ENCODE assay signal across 20 mouse cellular contexts in genomic region chr5:111822882-111823281, GRCm38 (mm10).
A peak's percentile ranks its signal among the peaks of the same experiment; 100 is the strongest.
DNase-seq lines count a peak whose midpoint lies in the region; ATAC-seq lines count a peak whose summit lies in the region.
"Had no signal": no experiment of that assay in that cellular context is flagged by ENCODE, and none has a peak within 500 bp of the region (broad histone marks: within the 10 kb centered on the region; RNA-seq: fewer than 3 reads in every experiment).

No protein-coding gene starts in this region.

- intact Hi-C loops in left cerebral cortex, postnatal 36 days (cut with DNase I): no loop called here

- H3K9ac ChIP-seq in forebrain, embryonic 16.5 days (replicated peaks; ENCODE audit: low read depth, low read length): no peak overlapping the region
- no peak overlapping the region for H3K9ac ChIP-seq in lung, embryonic 15.5 days
- H3K9ac ChIP-seq in stomach, embryonic 15.5 days: no peak overlapping the region
- H3K9ac ChIP-seq: embryonic facial prominence, embryonic 12.5 days; hindbrain, embryonic 15.5 days; limb, embryonic 12.5 days; liver, embryonic 14.5 days; midbrain, embryonic 12.5 days had no signal

- DNase-seq in forebrain, embryonic 10.5 days (ENCODE audit: extremely low spot score, low spot score): no peak
- DNase-seq in lung, postnatal 36 days: no peak
- no peak for DNase-seq in embryonic facial prominence, embryonic 10.5 days (ENCODE audit: low spot score)
- DNase-seq in natural killer cell, adult 2 months (ENCODE audit: low spot score in 2 of 2): no peak
- DNase-seq in left cerebral cortex, postnatal 36 days (ENCODE audit: low spot score in 2 of 2): no peak
- DNase-seq: adrenal gland, postnatal 14 days; cerebellum, adult 11-12 months; cerebellum, postnatal 36 days; gastrocnemius, postnatal 14 days; kidney, adult 2 months; right cerebral cortex, adult 18-20 months; thymus, postnatal 25 days had no signal

- ATAC-seq in forebrain, embryonic 16.5 days: 0 out of 2 replicates have a peak, but pooled peaks have one; percentile 15
- peak; percentile 25; the same call in 1 of the 2 replicates for ATAC-seq in lung, embryonic 15.5 days (ENCODE audit: borderline replicate concordance, extremely low read depth, low FRiP score, low TSS enrichment)
- ATAC-seq in stomach, embryonic 15.5 days (ENCODE audit: insufficient read depth, low FRiP score, low read depth): no peak

- H3K9me3 ChIP-seq in forebrain, embryonic 16.5 days (ENCODE audit: control insufficient read depth, low read length): no peaks in the 10 kb centered on the region
- H3K9me3 ChIP-seq in forebrain, embryonic 10.5 days: no peaks in the 10 kb centered on the region
- H3K9me3 ChIP-seq in lung, embryonic 15.5 days: no peaks in the 10 kb centered on the region
- no peaks in the 10 kb centered on the region for H3K9me3 ChIP-seq in embryonic facial prominence, embryonic 10.5 days
- no peaks in the 10 kb centered on the region for H3K9me3 ChIP-seq in stomach, embryonic 15.5 days
- H3K9me3 ChIP-seq: embryonic facial prominence, embryonic 12.5 days; hindbrain, embryonic 15.5 days; limb, embryonic 12.5 days; midbrain, embryonic 12.5 days had no signal

- no peaks in the 10 kb centered on the region for H3K36me3 ChIP-seq in forebrain, embryonic 16.5 days (ENCODE audit: control insufficient read depth, insufficient read depth)
- no peaks in the 10 kb centered on the region for H3K36me3 ChIP-seq in forebrain, embryonic 10.5 days (replicated peaks)
- H3K36me3 ChIP-seq in lung, embryonic 15.5 days: no peaks in the 10 kb centered on the region
- H3K36me3 ChIP-seq in embryonic facial prominence, embryonic 10.5 days (replicated peaks): no peaks in the 10 kb centered on the region
- H3K36me3 ChIP-seq in stomach, embryonic 15.5 days: no peaks in the 10 kb centered on the region
- H3K36me3 ChIP-seq: embryonic facial prominence, embryonic 12.5 days; hindbrain, embryonic 15.5 days; limb, embryonic 12.5 days; midbrain, embryonic 12.5 days had no signal

- no peaks in the 10 kb centered on the region for H3K27me3 ChIP-seq in forebrain, embryonic 16.5 days (replicated peaks; ENCODE audit: control insufficient read depth, insufficient read depth, low read length)
- H3K27me3 ChIP-seq in forebrain, embryonic 10.5 days (ENCODE audit: poor library complexity, severe bottlenecking): peaks cover 68% of the 10 kb centered on the region
- H3K27me3 ChIP-seq in lung, embryonic 15.5 days: no peaks in the 10 kb centered on the region
- H3K27me3 ChIP-seq in embryonic facial prominence, embryonic 10.5 days (replicated peaks; ENCODE audit: low read depth, poor library complexity, severe bottlenecking): peaks cover 25% of the 10 kb centered on the region
- no peaks in the 10 kb centered on the region for H3K27me3 ChIP-seq in stomach, embryonic 15.5 days (replicated peaks)
- H3K27me3 ChIP-seq: embryonic facial prominence, embryonic 12.5 days; hindbrain, embryonic 15.5 days had no signal

- no peak overlapping the region for H3K27ac ChIP-seq in forebrain, embryonic 16.5 days (ENCODE audit: low read length)
- H3K27ac ChIP-seq in forebrain, embryonic 10.5 days: no peak overlapping the region
- H3K27ac ChIP-seq in lung, embryonic 15.5 days: peak overlapping the region; percentile 58; the same call in 1 of the 2 replicates
- H3K27ac ChIP-seq in embryonic facial prominence, embryonic 10.5 days (replicated peaks): 0 out of 2 replicates have a peak overlapping the region, but pooled peaks have one; percentile 5
- peak overlapping the region; percentile 79; the same call in 1 of the 2 replicates for H3K27ac ChIP-seq in stomach, embryonic 15.5 days
- H3K27ac ChIP-seq: embryonic facial prominence, embryonic 12.5 days; hindbrain, embryonic 15.5 days; limb, embryonic 12.5 days; liver, embryonic 14.5 days; midbrain, embryonic 12.5 days had no signal

- no peaks in the 10 kb centered on the region for H3K4me1 ChIP-seq in forebrain, embryonic 16.5 days (replicated peaks; ENCODE audit: control insufficient read depth, insufficient read depth, low read length)
- peaks cover 24% of the 10 kb centered on the region for H3K4me1 ChIP-seq in forebrain, embryonic 10.5 days
- peaks cover 24% of the 10 kb centered on the region for H3K4me1 ChIP-seq in lung, embryonic 15.5 days
- H3K4me1 ChIP-seq in embryonic facial prominence, embryonic 10.5 days: peaks cover 19% of the 10 kb centered on the region
- 0 out of 2 replicates have a peak, but pooled peaks cover 7% of the 10 kb centered on the region for H3K4me1 ChIP-seq in stomach, embryonic 15.5 days
- H3K4me1 ChIP-seq: embryonic facial prominence, embryonic 12.5 days had no signal

- no peak overlapping the region for H3K4me2 ChIP-seq in forebrain, embryonic 16.5 days (ENCODE audit: low read length)
- H3K4me2 ChIP-seq in lung, embryonic 15.5 days: no peak overlapping the region
- no peak overlapping the region for H3K4me2 ChIP-seq in stomach, embryonic 15.5 days
- H3K4me2 ChIP-seq: embryonic facial prominence, embryonic 12.5 days; hindbrain, embryonic 15.5 days; limb, embryonic 12.5 days; midbrain, embryonic 12.5 days had no signal

- no peak overlapping the region for H3K4me3 ChIP-seq in forebrain, embryonic 16.5 days (replicated peaks; ENCODE audit: low read length)
- H3K4me3 ChIP-seq in forebrain, embryonic 10.5 days: no peak overlapping the region
- H3K4me3 ChIP-seq in lung, embryonic 15.5 days: no peak overlapping the region
- H3K4me3 ChIP-seq in embryonic facial prominence, embryonic 10.5 days: no peak overlapping the region
- H3K4me3 ChIP-seq in stomach, embryonic 15.5 days (replicated peaks): no peak overlapping the region
- H3K4me3 ChIP-seq: embryonic facial prominence, embryonic 12.5 days; hindbrain, embryonic 15.5 days; limb, embryonic 12.5 days; midbrain, embryonic 12.5 days had no signal

Comparison
In these comparisons a context has a peak if more than half of its experiments do, and no peak if none do; other contexts are left out.
1. H3K27ac ChIP-seq: peak in lung, embryonic 15.5 days (single experiment), embryonic facial prominence, embryonic 10.5 days (single experiment) and stomach, embryonic 15.5 days (single experiment); none in forebrain, embryonic 16.5 days (single experiment) and forebrain, embryonic 10.5 days (single experiment).